In the genomic region with DNA sequence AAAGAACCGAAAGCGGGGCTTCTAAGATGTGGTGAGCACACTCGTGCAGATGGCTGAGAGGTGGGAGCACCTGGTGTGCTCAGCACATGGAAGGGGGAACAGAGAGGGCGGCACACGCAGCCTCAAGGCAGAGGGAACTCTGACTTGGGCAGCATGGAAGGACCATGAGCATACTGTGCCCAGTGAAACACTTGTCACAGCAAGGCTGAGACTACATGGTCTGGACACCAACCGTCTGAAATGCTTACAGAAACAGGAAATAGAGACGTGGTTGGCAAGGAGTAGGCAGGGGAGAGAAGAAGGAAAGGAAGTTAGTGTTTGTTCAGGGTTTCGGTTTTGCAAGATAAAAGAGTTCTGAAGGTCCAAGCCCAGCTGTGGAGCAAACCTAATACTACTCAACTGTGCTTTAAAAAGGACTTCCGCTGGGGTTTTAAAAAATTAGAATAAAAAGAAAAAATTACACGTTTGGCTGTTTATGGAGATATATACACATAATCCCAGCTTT, we compare ENCODE assay signal across 8 mouse cellular contexts. TPM values are rescaled to one million over a fixed set of nuclear protein-coding genes. Genes with fewer than 3 reads are reported as not detected.
DNase-seq lines count a peak whose midpoint lies in the region; ATAC-seq and TF ChIP-seq lines count a peak whose summit lies in the region.

No protein-coding gene starts in this region.

- peaks cover 87% of the 10 kb centered on the region for H3K4me1 ChIP-seq in heart, postnatal 0 days (ENCODE audit: control insufficient read depth, insufficient read depth)
- peaks cover 65% of the 10 kb centered on the region for H3K4me1 ChIP-seq in lung, embryonic 16.5 days (replicated peaks; ENCODE audit: control insufficient read depth, insufficient read depth, low read length)

- no peak overlapping the region; the same call in 1 of the 2 replicates for H3K4me2 ChIP-seq in heart, postnatal 0 days (ENCODE audit: low read depth, low read length)
- no peak overlapping the region; the same call in 1 of the 2 replicates for H3K4me2 ChIP-seq in lung, embryonic 16.5 days (ENCODE audit: low read depth, low read length)

- H3K9me3 ChIP-seq in heart, postnatal 0 days (replicated peaks; ENCODE audit: control insufficient read depth, low read length) = no peaks in the 10 kb centered on the region
- no peaks in the 10 kb centered on the region for H3K9me3 ChIP-seq in lung, embryonic 16.5 days (ENCODE audit: control insufficient read depth, low read length)

- ATAC-seq in heart, postnatal 0 days (ENCODE audit: insufficient read depth, low read depth) = no peak
- ATAC-seq in lung, embryonic 16.5 days (ENCODE audit: low read depth) = no peak

- H3K27ac ChIP-seq in heart, postnatal 0 days (ENCODE audit: low read depth) = peak overlapping the region; percentile 94
- H3K27ac ChIP-seq in lung, embryonic 16.5 days (ENCODE audit: low read length) = peak overlapping the region; percentile 83

- no peak for TF ChIP-seq EP300 in heart, postnatal 0 days (IDR thresholded peaks at IDR 0.05; ENCODE audit: low read depth)

- H3K4me3 ChIP-seq in heart, postnatal 0 days (ENCODE audit: low read depth, low read length) = no peak overlapping the region
- no peak overlapping the region for H3K4me3 ChIP-seq in lung, embryonic 16.5 days (ENCODE audit: low read length)

- peak; percentile 89 for DNase-seq in A20 (ENCODE audit: low read depth, low spot score)
- peak; percentile 39 to 61 for DNase-seq in CD8-positive naive resting alpha-beta T cell, adult 2 months (ENCODE audit: low read depth in 2 of 2, low spot score in 2 of 2)
- DNase-seq in heart, postnatal 0 days (ENCODE audit: low spot score) = peak; percentile 39
- peak; percentile 64 for DNase-seq in thymus, postnatal 4 days
- no peak for DNase-seq in layer of hippocampus, adult 8-10 months (ENCODE audit: low spot score in 2 of 2)
- no peak for DNase-seq in adrenal gland, adult (ENCODE audit: inconsistent age in 2 of 2, low spot score in 1 of 2)
- no peak for DNase-seq in embryo, embryonic 10.5 days (ENCODE audit: low spot score)

- H3K36me3 ChIP-seq in heart, postnatal 0 days (replicated peaks; ENCODE audit: control insufficient read depth, insufficient read depth, low read length) = no peaks in the 10 kb centered on the region
- H3K36me3 ChIP-seq in lung, embryonic 16.5 days (ENCODE audit: control insufficient read depth, insufficient read depth, low read length) = no peaks in the 10 kb centered on the region

- 50% methylated on average over 10 of the region's 10 CpGs for WGBS in heart, postnatal 0 days
- 46% methylated on average over 10 of the region's 10 CpGs for WGBS in lung, embryonic 16.5 days

- no peak for TF ChIP-seq CTCF in heart, postnatal 0 days (IDR thresholded peaks at IDR 0.05; ENCODE audit: low read depth)

- no peaks in the 10 kb centered on the region for H3K27me3 ChIP-seq in heart, postnatal 0 days (ENCODE audit: control insufficient read depth, insufficient read depth, low read length)
- no peaks in the 10 kb centered on the region for H3K27me3 ChIP-seq in lung, embryonic 16.5 days (ENCODE audit: control insufficient read depth, insufficient read depth, low read depth, low read length)

- H3K9ac ChIP-seq in heart, postnatal 0 days (replicated peaks; ENCODE audit: low read depth, low read length) = peak overlapping the region; percentile 23; the same call in 1 of the 2 replicates
- H3K9ac ChIP-seq in lung, embryonic 16.5 days (ENCODE audit: low read length) = 0 out of 2 replicates have a peak overlapping the region, but pooled peaks have one; percentile 11

RNA-seq across cellular contexts. Expression of a gene that starts 29.4 kb away (rescaled TPM):
- total RNA-seq in heart, postnatal 0 days (2014; rRNA removed; ENCODE audit: low replicate concordance) = 2.2 and 2.8 TPM in 2 replicates
- 4.6 and 5.4 TPM in 2 replicates for polyA plus RNA-seq in heart, postnatal 0 days (2015; fragmentation: Nextera tagmentation; extraction: Ambion mirVana)
- polyA plus RNA-seq in lung, embryonic 16.5 days (2015; fragmentation: Nextera tagmentation; extraction: Ambion mirVana) = 1.1 and 1.4 TPM in 2 replicates
- total RNA-seq in layer of hippocampus, adult 8-10 months (2022) = under 1 TPM in 3 of 4 experiments, not detected in 1; 0.20 to 0.34 (median 0.23) TPM

RNA-seq across cellular contexts. Expression of a gene that starts 45.9 kb away (rescaled TPM):
- total RNA-seq in heart, postnatal 0 days (2014; rRNA removed; ENCODE audit: low replicate concordance) = 49.1 and 60.9 TPM in 2 replicates
- 29.2 and 29.3 TPM in 2 replicates for polyA plus RNA-seq in heart, postnatal 0 days (2015; fragmentation: Nextera tagmentation; extraction: Ambion mirVana)
- 20.8 and 21.5 TPM in 2 replicates for polyA plus RNA-seq in lung, embryonic 16.5 days (2015; fragmentation: Nextera tagmentation; extraction: Ambion mirVana)
- 10 to 100 TPM; 30.2 to 32.4 (median 30.9) TPM for total RNA-seq in layer of hippocampus, adult 8-10 months (2022)

Comparison
In these comparisons a context has a peak if more than half of its experiments do, and no peak if none do; other contexts are left out.
1. DNase-seq: peak in A20 (single experiment), CD8-positive naive resting alpha-beta T cell, adult 2 months (2 of 2), heart, postnatal 0 days (single experiment) and thymus, postnatal 4 days (single experiment); none in layer of hippocampus, adult 8-10 months (0 of 2), adrenal gland, adult (0 of 2) and embryo, embryonic 10.5 days (single experiment).